Mouse (Mus musculus) mature B cell (primary cell): ENCODE data around the gene Snx13.

ENCODE experiments used
- in situ Hi-C: fragments of 300-500 bp; cut with MboI; formaldehyde crosslinking; loops from 2 replicates; pipeline ENCODE4 v1.14.3; 2019

The Snx13 gene

DNA sequence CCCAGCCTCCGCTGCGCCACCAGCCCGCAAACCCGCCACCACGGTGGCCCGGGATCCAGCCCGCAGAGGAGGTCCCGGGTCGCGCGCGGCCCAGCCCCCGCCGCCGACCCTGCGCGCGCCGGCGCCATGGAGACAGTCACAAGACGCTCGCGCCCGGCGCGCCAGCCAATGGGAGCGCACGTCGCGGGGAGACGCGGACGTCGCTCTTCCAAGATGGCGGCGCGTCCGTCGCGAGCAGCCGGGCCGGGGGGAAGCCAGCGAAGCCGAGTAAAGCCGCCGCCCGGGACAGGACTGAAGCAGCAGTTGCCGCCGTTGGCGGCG is at the start of gene Snx13:
Snx13 (plus strand) TSS at position 188 of the 321 bp plus-strand sequence.
- in situ Hi-C loops: no loop called here

- in situ Hi-C loops: no loop called here
Measured at GRCm38 (mm10) chr12:34997597-34998182, 49.3 kb upstream of the Snx13 start.

GRCm38 (mm10) chr12:34998778-34999467 is 48.1 kb upstream of the Snx13 start:
- in situ Hi-C loops: no loop called here

DNA sequence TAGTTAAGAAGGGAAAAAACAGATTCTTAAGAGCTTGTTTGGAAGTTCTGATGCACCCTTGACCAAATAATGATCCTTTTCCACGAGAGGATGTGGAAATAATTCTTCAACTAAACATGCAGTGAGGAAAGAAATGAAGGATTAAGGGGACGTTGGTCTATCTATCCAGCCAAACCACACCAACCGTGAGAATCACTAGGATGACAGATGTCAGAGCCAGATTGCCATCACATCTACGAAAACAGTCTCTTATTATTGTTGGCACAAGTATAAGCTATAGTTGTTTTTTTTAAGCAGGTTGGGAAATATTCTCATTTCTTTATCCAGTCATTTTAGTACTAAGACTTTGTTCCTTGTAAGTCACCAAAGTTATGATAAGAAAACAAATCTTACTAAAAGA is 46.7 kb upstream of the Snx13 start:
- in situ Hi-C loops: no loop called here

DNA sequence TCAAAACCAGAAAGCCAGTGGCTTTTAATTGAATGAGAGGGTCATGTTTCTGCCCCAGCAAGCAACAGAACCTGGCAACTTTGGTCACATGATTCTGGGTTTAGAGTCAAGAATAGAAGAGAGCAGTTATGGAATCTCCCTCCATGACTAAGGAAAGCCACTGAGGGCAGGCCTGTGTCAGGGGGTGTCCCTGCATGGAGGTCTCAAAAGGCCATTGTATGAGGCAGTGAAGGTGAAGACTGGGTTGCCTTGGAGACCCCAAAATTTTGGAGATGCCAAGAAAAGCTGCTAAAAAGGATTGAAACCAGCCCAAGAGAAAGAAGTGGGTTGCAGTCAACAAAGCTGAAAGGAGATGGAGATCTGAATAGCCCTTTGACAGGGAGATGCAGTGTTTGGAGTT is 41.2 kb upstream of the Snx13 start:
- in situ Hi-C loops: no loop called here

DNA sequence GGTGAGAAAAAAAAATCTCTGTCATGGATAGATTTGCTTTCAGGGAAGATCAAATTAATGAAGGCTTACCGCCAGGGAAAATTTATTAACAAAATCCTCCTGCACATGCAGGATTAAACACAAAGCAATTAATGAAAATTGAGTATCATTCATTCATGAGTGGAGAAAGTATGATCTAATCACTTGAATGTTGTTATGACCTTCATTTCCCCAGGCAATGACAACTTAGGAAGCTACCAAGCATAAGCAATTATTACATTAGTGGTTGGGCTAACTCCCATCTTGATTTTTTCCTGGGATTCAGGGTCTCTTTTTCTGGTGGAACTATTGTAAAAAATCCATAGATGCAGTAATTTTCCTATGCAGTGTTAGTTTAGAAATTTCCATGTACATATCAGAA is 39.1 kb upstream of the Snx13 start:
- in situ Hi-C loops: no loop called here

- in situ Hi-C loops: no loop called here
Measured at GRCm38 (mm10) chr12:35008340-35009137, 38.4 kb upstream of the Snx13 start.

- in situ Hi-C loops: no loop called here
Measured at GRCm38 (mm10) chr12:35011462-35011861, 35.5 kb upstream of the Snx13 start.

- in situ Hi-C loops: no loop called here
Measured at GRCm38 (mm10) chr12:35013950-35014349, 33.0 kb upstream of the Snx13 start.

- in situ Hi-C loops: no loop called here
Measured at GRCm38 (mm10) chr12:35016056-35016455, 30.9 kb upstream of the Snx13 start.

DNA sequence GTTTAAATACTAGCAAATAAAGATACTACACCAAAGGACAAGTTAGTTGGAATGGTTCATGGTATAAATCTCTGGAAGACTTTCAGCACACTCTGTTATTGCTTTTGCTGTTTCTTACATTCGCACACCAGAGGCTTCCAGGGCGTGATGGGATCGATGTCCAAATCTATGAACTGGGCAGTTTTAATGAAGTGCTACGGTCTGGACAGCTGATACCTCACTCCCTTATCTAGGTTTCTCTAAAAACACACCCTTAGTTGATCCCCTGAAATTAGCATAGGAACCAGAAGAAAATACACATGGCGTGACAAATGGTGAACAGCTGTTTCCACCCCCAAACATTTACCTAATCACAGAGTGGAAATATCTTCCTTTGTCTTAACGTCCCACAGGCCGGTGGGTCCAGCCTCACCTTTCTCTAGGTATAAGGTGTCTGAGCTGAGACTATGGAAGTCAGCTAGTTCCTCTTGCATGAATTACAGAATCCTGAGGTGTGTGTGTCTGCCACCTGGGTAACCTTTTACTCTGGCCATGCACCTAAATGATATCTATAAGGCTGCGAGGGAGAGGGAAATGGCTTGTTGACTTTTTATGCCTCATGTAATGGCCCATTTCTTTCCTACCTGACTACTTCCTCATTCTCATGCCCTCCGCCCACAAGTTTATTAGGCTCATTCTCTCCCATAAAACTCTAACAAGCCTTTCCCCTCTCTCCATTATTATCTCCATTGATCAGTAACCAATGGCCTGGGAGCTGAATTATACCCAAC is 30.3 kb upstream of the Snx13 start:
- in situ Hi-C loops: no loop called here

DNA sequence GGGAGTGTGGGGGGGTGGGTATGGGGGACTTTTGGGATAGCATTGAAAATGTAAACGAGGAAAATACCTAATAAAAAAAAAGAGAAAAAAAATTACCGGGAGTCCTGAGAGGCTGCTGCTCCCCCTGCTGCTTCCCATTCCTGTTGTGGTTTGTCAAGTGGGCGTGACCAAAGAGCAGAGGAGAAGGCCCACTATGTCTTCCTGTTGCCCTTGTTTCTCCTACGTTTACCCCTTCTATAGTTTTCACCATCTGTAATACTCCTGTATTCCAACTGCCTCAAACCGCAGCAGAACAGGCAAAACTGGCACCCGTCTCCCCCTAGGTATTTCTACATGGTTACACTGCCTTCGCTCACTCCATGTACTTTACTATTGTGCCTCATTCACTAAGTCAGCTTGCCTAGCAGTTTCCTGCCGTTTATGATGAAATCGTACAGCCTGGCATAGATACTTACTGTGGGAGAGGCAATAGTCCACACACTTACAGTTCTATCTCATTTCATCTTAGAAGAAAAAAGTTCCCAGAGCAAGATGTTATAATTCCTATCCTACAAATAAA is 28.2 kb upstream of the Snx13 start:
- in situ Hi-C loops: no loop called here

DNA sequence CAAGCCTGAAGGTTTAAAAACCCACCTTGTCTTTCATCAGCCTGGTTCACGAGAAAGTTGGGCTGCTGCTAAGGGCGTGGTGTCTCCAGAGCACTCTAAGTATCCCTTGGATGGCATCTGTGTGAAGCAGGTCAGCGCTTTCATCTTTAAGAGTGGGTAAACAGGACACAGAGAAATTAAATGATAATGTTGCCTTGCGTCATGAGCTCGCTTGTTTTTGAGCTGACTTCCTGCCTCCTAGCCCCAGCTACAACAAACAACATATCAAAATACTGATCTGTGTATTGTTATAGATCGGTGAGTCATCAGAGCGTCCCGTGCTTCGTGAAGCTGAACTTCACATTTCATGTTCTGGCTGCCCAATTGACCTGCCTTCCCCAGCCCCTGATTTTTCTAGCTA is 25.7 kb upstream of the Snx13 start:
- in situ Hi-C loops: no loop called here

DNA sequence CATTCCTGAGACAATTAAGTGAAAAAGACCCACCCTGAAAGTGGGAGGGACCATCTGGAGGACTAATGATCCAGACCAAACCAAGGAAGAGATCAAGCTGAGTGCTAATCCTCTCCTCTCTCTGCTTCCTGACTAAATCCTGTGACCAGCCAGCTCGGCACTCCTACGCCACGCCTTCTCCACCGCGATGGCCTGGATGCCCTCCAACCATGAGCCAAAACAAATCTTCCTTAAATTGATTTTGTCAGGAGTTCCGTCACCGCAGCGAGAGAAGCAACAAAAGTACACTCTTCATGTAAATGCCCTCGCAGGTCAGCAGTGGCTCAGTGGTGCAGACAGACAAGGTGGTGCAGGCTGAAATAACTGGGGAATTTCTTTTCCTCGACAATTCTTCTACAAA is 24.9 kb upstream of the Snx13 start:
- in situ Hi-C loops: no loop called here

GRCm38 (mm10) chr12:35025916-35026432 is 21.0 kb upstream of the Snx13 start:
- in situ Hi-C loops: no loop called here

GRCm38 (mm10) chr12:35027533-35027932 is 19.5 kb upstream of the Snx13 start:
- in situ Hi-C loops: no loop called here

- in situ Hi-C loops: no loop called here
Measured at GRCm38 (mm10) chr12:35038668-35039570, 8.1 kb upstream of the Snx13 start.

GRCm38 (mm10) chr12:35039571-35039936 is 7.4 kb upstream of the Snx13 start:
- in situ Hi-C loops: no loop called here

DNA sequence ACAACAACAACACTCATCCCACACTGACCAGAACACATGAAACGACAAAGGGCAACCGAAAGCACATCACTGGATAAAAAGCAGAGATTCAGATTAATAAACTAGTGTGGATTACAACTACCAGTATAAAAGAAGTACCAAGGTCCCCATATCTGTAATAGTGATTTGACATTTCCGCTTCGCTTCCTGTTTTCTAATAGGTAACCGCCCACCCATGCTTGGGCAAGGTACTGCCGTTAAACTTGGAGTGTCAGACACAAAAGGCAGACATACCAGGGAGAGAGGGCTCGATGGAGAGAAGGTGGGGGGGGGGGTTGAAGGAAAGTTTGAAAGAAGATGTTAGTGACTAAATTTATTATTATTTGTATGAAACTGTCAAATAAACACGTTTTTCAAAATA is 5.0 kb upstream of the Snx13 start:
- in situ Hi-C loops: no loop called here

- in situ Hi-C loops: no loop called here
Measured at GRCm38 (mm10) chr12:35046310-35046998, 532 bp upstream of the Snx13 start.
